9 mouse cellular contexts compared by ENCODE assay signal in genomic region chr15:103308876-103309580, GRCm38 (mm10). TPM values are rescaled to one million over a fixed set of nuclear protein-coding genes. Genes with fewer than 3 reads are reported as not detected.
A peak's percentile ranks its signal among the peaks of the same experiment; 100 is the strongest.
DNase-seq lines count a peak whose midpoint lies in the region; ATAC-seq and TF ChIP-seq lines count a peak whose summit lies in the region.
"Had no signal": no experiment of that assay in that cellular context is flagged by ENCODE, and none has a peak within 500 bp of the region (broad histone marks: within the 10 kb centered on the region; RNA-seq: fewer than 3 reads in every experiment).

No protein-coding gene starts in this region.

- 64% methylated on average over 26 of the region's 26 CpGs for WGBS in hindbrain, embryonic 10.5 days
- WGBS in hindbrain, postnatal 0 days = 56% methylated on average over 26 of the region's 26 CpGs
- 65% methylated on average over 26 of the region's 26 CpGs for WGBS in embryonic facial prominence, embryonic 11.5 days
- 61% methylated on average over 26 of the region's 26 CpGs for WGBS in hindbrain, embryonic 14.5 days
- WGBS in midbrain, embryonic 13.5 days = 68% methylated on average over 26 of the region's 26 CpGs

- H3K4me2 ChIP-seq in hindbrain, postnatal 0 days (ENCODE audit: low read depth, low read length) = no peak overlapping the region
- H3K4me2 ChIP-seq in embryonic facial prominence, embryonic 11.5 days (ENCODE audit: low read depth, low read length) = peak overlapping the region; percentile 29
- H3K4me2 ChIP-seq in hindbrain, embryonic 14.5 days (replicated peaks) = peak overlapping the region; percentile 6; the same call in 1 of the 2 replicates
- peak overlapping the region; percentile 19 for H3K4me2 ChIP-seq in midbrain, embryonic 13.5 days (replicated peaks)

- H3K36me3 ChIP-seq in hindbrain, embryonic 10.5 days = peaks cover under 1% of the 10 kb centered on the region; the same call in 1 of the 2 replicates
- no peaks in the 10 kb centered on the region for H3K36me3 ChIP-seq in hindbrain, postnatal 0 days (ENCODE audit: insufficient read depth, low read length)
- no peaks in the 10 kb centered on the region for H3K36me3 ChIP-seq in embryonic facial prominence, embryonic 11.5 days (replicated peaks; ENCODE audit: control insufficient read depth, insufficient read depth, low read depth, low read length)
- H3K36me3 ChIP-seq in hindbrain, embryonic 14.5 days (replicated peaks; ENCODE audit: control insufficient read depth, insufficient read depth) = no peaks in the 10 kb centered on the region
- no peaks in the 10 kb centered on the region for H3K36me3 ChIP-seq in midbrain, embryonic 13.5 days

- no peaks in the 10 kb centered on the region for H3K9me3 ChIP-seq in hindbrain, embryonic 10.5 days
- no peaks in the 10 kb centered on the region for H3K9me3 ChIP-seq in hindbrain, postnatal 0 days (ENCODE audit: low read length)
- H3K9me3 ChIP-seq in embryonic facial prominence, embryonic 11.5 days (replicated peaks; ENCODE audit: control insufficient read depth, low read length) = no peaks in the 10 kb centered on the region
- H3K9me3 ChIP-seq in hindbrain, embryonic 14.5 days (ENCODE audit: control insufficient read depth, low read length) = no peaks in the 10 kb centered on the region
- H3K9me3 ChIP-seq in midbrain, embryonic 13.5 days = no peaks in the 10 kb centered on the region

- peaks cover 30% of the 10 kb centered on the region for H3K27me3 ChIP-seq in hindbrain, embryonic 10.5 days (ENCODE audit: insufficient read depth, poor library complexity, severe bottlenecking)
- no peaks in the 10 kb centered on the region for H3K27me3 ChIP-seq in hindbrain, postnatal 0 days (ENCODE audit: insufficient read depth, low read length)
- H3K27me3 ChIP-seq in embryonic facial prominence, embryonic 11.5 days (ENCODE audit: control insufficient read depth, insufficient read depth, low read length) = no peaks in the 10 kb centered on the region
- no peaks in the 10 kb centered on the region for H3K27me3 ChIP-seq in hindbrain, embryonic 14.5 days (ENCODE audit: control insufficient read depth, insufficient read depth, low read length)
- H3K27me3 ChIP-seq in midbrain, embryonic 13.5 days = peaks cover 9% of the 10 kb centered on the region

- peaks cover 56% of the 10 kb centered on the region for H3K4me1 ChIP-seq in hindbrain, embryonic 10.5 days (replicated peaks)
- H3K4me1 ChIP-seq in hindbrain, postnatal 0 days (ENCODE audit: insufficient read depth, low read length) = peaks cover 12% of the 10 kb centered on the region
- H3K4me1 ChIP-seq in embryonic facial prominence, embryonic 11.5 days (ENCODE audit: control insufficient read depth, insufficient read depth, low read length) = peaks cover 3% of the 10 kb centered on the region
- peaks cover 28% of the 10 kb centered on the region for H3K4me1 ChIP-seq in hindbrain, embryonic 14.5 days (replicated peaks; ENCODE audit: control insufficient read depth, insufficient read depth, low read length)
- H3K4me1 ChIP-seq in midbrain, embryonic 13.5 days (replicated peaks) = peaks cover 47% of the 10 kb centered on the region

- ATAC-seq in hindbrain, postnatal 0 days = no peak
- no peak for ATAC-seq in embryonic facial prominence, embryonic 11.5 days (replicated peaks; ENCODE audit: insufficient number of reproducible peaks, low FRiP score, low TSS enrichment, low read depth)
- ATAC-seq in hindbrain, embryonic 14.5 days (ENCODE audit: low FRiP score) = no peak
- ATAC-seq in midbrain, embryonic 13.5 days = no peak

- no peak for TF ChIP-seq CTCF in hindbrain, postnatal 0 days (IDR thresholded peaks at IDR 0.05; ENCODE audit: low read depth)
- TF ChIP-seq CTCF in left cerebral cortex, adult 2 months (IDR thresholded peaks at IDR 0.05) = no peak

- no peak overlapping the region for H3K9ac ChIP-seq in hindbrain, postnatal 0 days (replicated peaks; ENCODE audit: low read length)
- H3K9ac ChIP-seq in embryonic facial prominence, embryonic 11.5 days (replicated peaks; ENCODE audit: low read length) = peak overlapping the region; percentile 54
- H3K9ac ChIP-seq in hindbrain, embryonic 14.5 days = peak overlapping the region; percentile 45; the same call in 1 of the 2 replicates
- peak overlapping the region; percentile 29 for H3K9ac ChIP-seq in midbrain, embryonic 13.5 days (replicated peaks)

- no peak for DNase-seq in hindbrain, embryonic 10.5 days (ENCODE audit: low spot score)
- no peak for DNase-seq in hindbrain, postnatal 0 days (ENCODE audit: low spot score)
- DNase-seq in embryonic facial prominence, embryonic 11.5 days (ENCODE audit: low spot score) = no peak
- DNase-seq in hindbrain, embryonic 14.5 days (ENCODE audit: low spot score) = no peak
- DNase-seq in left cerebral cortex, adult 2 months (ENCODE audit: extremely low spot score in 1 of 2, low spot score in 2 of 2) = no peak
- no peak for DNase-seq in cerebellum, postnatal 4 days (ENCODE audit: low spot score in 2 of 2)
- no peak for DNase-seq in layer of hippocampus, postnatal 10 days (ENCODE audit: low spot score in 2 of 2)
- DNase-seq: cerebellum, adult 18-20 months had no signal

- intact Hi-C loops in left cerebral cortex, adult 2 months (cut with DNase I) = loop anchor here (10.0 kb wide), 1 partner anchor 564 kb away; no protein-coding TSS in a partner anchor

- H3K27ac ChIP-seq in hindbrain, embryonic 10.5 days = peak overlapping the region; percentile 30; the same call in 1 of the 2 replicates
- H3K27ac ChIP-seq in hindbrain, postnatal 0 days = no peak overlapping the region
- no peak overlapping the region for H3K27ac ChIP-seq in embryonic facial prominence, embryonic 11.5 days (replicated peaks; ENCODE audit: low read depth, low read length)
- H3K27ac ChIP-seq in hindbrain, embryonic 14.5 days = no peak overlapping the region
- no peak overlapping the region for H3K27ac ChIP-seq in midbrain, embryonic 13.5 days
- H3K27ac ChIP-seq in left cerebral cortex, adult 2 months = no peak overlapping the region

- peak overlapping the region; percentile 23; the same call in 1 of the 2 replicates for H3K4me3 ChIP-seq in hindbrain, embryonic 10.5 days
- no peak overlapping the region for H3K4me3 ChIP-seq in hindbrain, postnatal 0 days (ENCODE audit: low read length)
- no peak overlapping the region for H3K4me3 ChIP-seq in embryonic facial prominence, embryonic 11.5 days (ENCODE audit: low read depth, low read length)
- H3K4me3 ChIP-seq in hindbrain, embryonic 14.5 days (replicated peaks; ENCODE audit: low read length) = no peak overlapping the region
- H3K4me3 ChIP-seq in midbrain, embryonic 13.5 days (replicated peaks) = no peak overlapping the region
- no peak overlapping the region for H3K4me3 ChIP-seq in left cerebral cortex, adult 2 months

RNA-seq across cellular contexts. Expression of gene Gpr84, which starts 1.4 kb away (rescaled TPM):
- polyA plus RNA-seq in hindbrain, embryonic 10.5 days (2016; fragmentation: Nextera tagmentation; extraction: Ambion mirVana) = 0.31 and 0.36 TPM in 2 replicates
- total RNA-seq in hindbrain, postnatal 0 days (2014; rRNA removed) = 0.58 and 0.86 TPM in 2 replicates
- 0.30 and 0.37 TPM in 2 replicates for polyA plus RNA-seq in hindbrain, postnatal 0 days (2015; fragmentation: Nextera tagmentation; extraction: Ambion mirVana)
- polyA plus RNA-seq in embryonic facial prominence, embryonic 11.5 days (2014; fragmentation: Nextera tagmentation; extraction: Ambion mirVana) = not detected in 2 replicates
- 0.12 and 0.39 TPM in 2 replicates for polyA plus RNA-seq in hindbrain, embryonic 14.5 days (2014; fragmentation: Nextera tagmentation; extraction: Ambion mirVana)
- polyA plus RNA-seq in midbrain, embryonic 13.5 days (2015; fragmentation: Nextera tagmentation; extraction: Ambion mirVana) = 0.18 and 0.94 TPM in 2 replicates
- total RNA-seq in left cerebral cortex, adult 2 months (2021) = under 1 TPM; 0.40 to 0.66 TPM
- total RNA-seq in layer of hippocampus, postnatal 10 days (2021) = 1 to 10 TPM in 1 of 2 experiments, under 1 TPM in 1; 0.89 to 1.0 TPM

RNA-seq across cellular contexts. Expression of gene Zfp385a, which starts 30.9 kb away (rescaled TPM):
- polyA plus RNA-seq in hindbrain, embryonic 10.5 days (2016; fragmentation: Nextera tagmentation; extraction: Ambion mirVana) = 24.9 and 26.3 TPM in 2 replicates
- total RNA-seq in hindbrain, postnatal 0 days (2014; rRNA removed) = 20.6 and 25.8 TPM in 2 replicates
- polyA plus RNA-seq in hindbrain, postnatal 0 days (2015; fragmentation: Nextera tagmentation; extraction: Ambion mirVana) = 19.8 and 23.1 TPM in 2 replicates
- polyA plus RNA-seq in embryonic facial prominence, embryonic 11.5 days (2014; fragmentation: Nextera tagmentation; extraction: Ambion mirVana) = 12.2 and 16.6 TPM in 2 replicates
- polyA plus RNA-seq in hindbrain, embryonic 14.5 days (2014; fragmentation: Nextera tagmentation; extraction: Ambion mirVana) = 25.7 and 25.9 TPM in 2 replicates
- polyA plus RNA-seq in midbrain, embryonic 13.5 days (2015; fragmentation: Nextera tagmentation; extraction: Ambion mirVana) = 15.1 and 17.9 TPM in 2 replicates
- 10 to 100 TPM; 66.1 to 77.5 TPM for total RNA-seq in left cerebral cortex, adult 2 months (2021)
- total RNA-seq in layer of hippocampus, postnatal 10 days (2021) = 10 to 100 TPM; 36.5 to 45.0 TPM

RNA-seq across cellular contexts. Expression of gene Copz1, which starts 36.5 kb away (rescaled TPM):
- polyA plus RNA-seq in hindbrain, embryonic 10.5 days (2016; fragmentation: Nextera tagmentation; extraction: Ambion mirVana) = 288 and 299 TPM in 2 replicates
- 149 and 155 TPM in 2 replicates for total RNA-seq in hindbrain, postnatal 0 days (2014; rRNA removed)
- 181 TPM in 2 replicates for polyA plus RNA-seq in hindbrain, postnatal 0 days (2015; fragmentation: Nextera tagmentation; extraction: Ambion mirVana)
- 327 and 331 TPM in 2 replicates for polyA plus RNA-seq in embryonic facial prominence, embryonic 11.5 days (2014; fragmentation: Nextera tagmentation; extraction: Ambion mirVana)
- polyA plus RNA-seq in hindbrain, embryonic 14.5 days (2014; fragmentation: Nextera tagmentation; extraction: Ambion mirVana) = 214 and 220 TPM in 2 replicates
- 218 and 221 TPM in 2 replicates for polyA plus RNA-seq in midbrain, embryonic 13.5 days (2015; fragmentation: Nextera tagmentation; extraction: Ambion mirVana)
- 10 to 100 TPM; 85.5 to 93.0 TPM for total RNA-seq in left cerebral cortex, adult 2 months (2021)
- total RNA-seq in layer of hippocampus, postnatal 10 days (2021) = 100 to 1,000 TPM; 111 to 112 TPM

RNA-seq across cellular contexts. Expression of gene Nfe2, which starts 50.8 kb away (rescaled TPM):
- 7.3 and 8.5 TPM in 2 replicates for polyA plus RNA-seq in hindbrain, embryonic 10.5 days (2016; fragmentation: Nextera tagmentation; extraction: Ambion mirVana)
- total RNA-seq in hindbrain, postnatal 0 days (2014; rRNA removed) = 0.63 TPM in 1 of 2 replicates, not detected in the other
- polyA plus RNA-seq in hindbrain, postnatal 0 days (2015; fragmentation: Nextera tagmentation; extraction: Ambion mirVana) = 0.20 and 0.33 TPM in 2 replicates
- polyA plus RNA-seq in embryonic facial prominence, embryonic 11.5 days (2014; fragmentation: Nextera tagmentation; extraction: Ambion mirVana) = 5.4 and 8.0 TPM in 2 replicates
- 0.90 and 1.1 TPM in 2 replicates for polyA plus RNA-seq in hindbrain, embryonic 14.5 days (2014; fragmentation: Nextera tagmentation; extraction: Ambion mirVana)
- 0.75 and 0.82 TPM in 2 replicates for polyA plus RNA-seq in midbrain, embryonic 13.5 days (2015; fragmentation: Nextera tagmentation; extraction: Ambion mirVana)
- not detected for total RNA-seq in left cerebral cortex, adult 2 months (2021)
- under 1 TPM in 1 of 2 experiments, not detected in 1; 0.39 TPM for total RNA-seq in layer of hippocampus, postnatal 10 days (2021)

RNA-seq across cellular contexts. Expression of gene Itga5, which starts 57.5 kb away (rescaled TPM):
- polyA plus RNA-seq in hindbrain, embryonic 10.5 days (2016; fragmentation: Nextera tagmentation; extraction: Ambion mirVana) = 23.5 and 23.8 TPM in 2 replicates
- total RNA-seq in hindbrain, postnatal 0 days (2014; rRNA removed) = 8.2 and 8.3 TPM in 2 replicates
- polyA plus RNA-seq in hindbrain, postnatal 0 days (2015; fragmentation: Nextera tagmentation; extraction: Ambion mirVana) = 4.9 and 5.0 TPM in 2 replicates
- polyA plus RNA-seq in embryonic facial prominence, embryonic 11.5 days (2014; fragmentation: Nextera tagmentation; extraction: Ambion mirVana) = 24.6 and 29.6 TPM in 2 replicates
- polyA plus RNA-seq in hindbrain, embryonic 14.5 days (2014; fragmentation: Nextera tagmentation; extraction: Ambion mirVana) = 7.7 and 8.1 TPM in 2 replicates
- 6.8 and 7.8 TPM in 2 replicates for polyA plus RNA-seq in midbrain, embryonic 13.5 days (2015; fragmentation: Nextera tagmentation; extraction: Ambion mirVana)
- total RNA-seq in left cerebral cortex, adult 2 months (2021) = 1 to 10 TPM; 2.6 to 3.0 TPM
- 1 to 10 TPM; 6.7 to 7.5 TPM for total RNA-seq in layer of hippocampus, postnatal 10 days (2021)
